Mouse (Mus musculus): ENCODE measurements around the gene Prss29. TPM values are rescaled to one million over a fixed set of nuclear protein-coding genes. Genes with fewer than 3 reads are reported as not detected.

Gene Prss29
- total RNA-seq, 4 experiments from 2014 or later = not detected

DNA sequence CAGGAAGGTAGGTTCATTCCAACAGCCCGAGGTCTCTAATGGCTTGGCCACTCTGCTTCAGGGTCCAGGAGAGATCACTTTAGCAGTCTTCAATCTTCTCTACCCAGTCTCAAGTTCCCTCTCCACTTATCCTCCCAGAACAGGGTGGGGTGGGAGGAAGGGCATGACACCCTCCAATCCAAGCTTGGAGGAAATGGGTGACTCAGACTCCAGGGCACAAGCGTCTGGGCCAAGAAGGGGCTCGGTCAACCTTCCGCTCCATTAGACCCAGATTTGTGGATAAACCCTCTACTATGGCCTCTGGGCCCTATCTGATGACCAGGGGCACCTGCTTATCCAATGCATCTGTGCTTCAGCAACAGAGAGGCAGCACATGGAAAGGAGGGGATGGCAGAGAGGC is 27.0 kb downstream of the Prss29 start, which contains the start of gene Tpsab1:
Gene Tpsab1 (minus strand): TSS at position 101 of the 400 bp plus-strand sequence.
- no peak for DNase-seq (ENCODE audit: low spot score)

DNA sequence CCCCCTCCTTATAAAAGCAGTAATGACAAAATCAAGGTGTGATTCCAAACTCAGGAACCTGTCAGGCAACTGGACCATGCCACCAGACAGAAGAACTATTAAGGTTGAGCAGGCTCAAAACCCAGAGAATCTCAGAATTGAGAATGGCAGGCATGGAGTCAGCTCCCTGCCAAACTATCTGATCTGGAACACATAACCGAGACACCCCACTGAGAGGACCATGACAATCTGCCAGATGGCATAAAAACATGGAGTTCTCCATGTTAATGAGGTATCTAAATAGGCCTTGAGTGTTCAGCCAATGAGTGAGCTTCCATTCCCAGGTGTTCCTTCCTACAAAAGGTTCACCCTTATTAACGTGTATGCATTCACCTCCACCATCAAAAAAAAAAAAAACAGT is 42.8 kb downstream of the Prss29 start:
- no peak for DNase-seq (ENCODE audit: low spot score)

DNA sequence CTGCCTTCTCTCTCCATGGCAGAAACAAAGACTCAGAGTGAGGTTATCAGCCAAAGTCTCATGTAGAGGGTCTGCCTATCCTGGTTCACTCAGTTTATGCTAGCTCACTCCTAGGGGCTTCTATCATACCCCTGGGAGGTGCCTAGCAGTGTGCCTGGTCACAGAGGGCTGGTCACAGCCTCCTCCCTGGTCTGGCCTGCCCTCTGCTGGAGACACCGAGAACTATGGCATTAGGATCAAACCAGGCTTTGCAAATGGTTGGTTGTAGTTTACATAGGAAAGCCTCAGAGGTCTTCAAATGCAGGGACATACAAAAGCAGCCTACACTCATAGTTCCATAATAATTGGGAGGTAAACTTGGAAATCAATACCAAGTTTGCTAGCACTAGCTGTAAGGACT is 45.3 kb downstream of the Prss29 start:
- no peak for DNase-seq (ENCODE audit: low spot score)

GRCm38 (mm10) chr17:25366005-25366404 is 47.6 kb downstream of the Prss29 start, which contains the start of gene Tpsb2:
Gene Tpsb2 (plus strand): TSS chr17:25366305.
- no peak for DNase-seq (ENCODE audit: low spot score)

DNA sequence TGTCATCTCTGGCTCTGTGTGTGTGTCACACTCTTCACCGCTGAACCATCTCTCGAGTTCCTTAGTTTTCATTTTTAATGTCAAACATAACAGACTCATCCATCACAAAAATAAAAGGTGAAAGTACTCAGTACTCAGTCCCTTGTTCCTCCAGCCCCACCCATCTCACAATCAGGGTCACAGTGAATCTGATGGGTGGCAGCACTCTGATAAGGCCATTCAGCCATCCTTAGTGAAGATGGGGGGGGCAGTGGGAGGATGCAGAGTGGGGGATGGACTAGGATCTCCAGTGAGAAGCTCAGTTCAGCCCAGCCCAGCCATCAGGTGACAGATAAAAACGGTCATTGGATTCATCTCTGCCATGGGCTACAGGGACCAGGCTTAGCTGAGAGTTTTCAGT is 50.5 kb downstream of the Prss29 start, which contains the start of gene Tpsg1:
Gene Tpsg1 (plus strand): TSS at position 301 of the 400 bp plus-strand sequence.
- no peak for DNase-seq (ENCODE audit: low spot score)

Other genes with a start within 250 kb of the Prss29 start
- gene Tmem204, start 235.1 kb upstream of the Prss29 start, total RNA-seq (2022) = 10 to 100 TPM; 29.7 to 45.6 (median 39.3) TPM
- 10 to 100 TPM; 10.8 to 15.7 (median 13.5) TPM for gene Telo2, start 202.7 kb upstream of the Prss29 start, total RNA-seq (2022)
- gene Ptx4, start 197.9 kb upstream of the Prss29 start, total RNA-seq (2022) = 1 to 10 TPM; 3.4 to 7.7 (median 4.5) TPM
- gene Clcn7, start 185.3 kb upstream of the Prss29 start, total RNA-seq (2022) = 10 to 100 TPM; 25.7 to 28.2 (median 27.1) TPM
- not detected for gene Ccdc154, start 156.2 kb upstream of the Prss29 start, total RNA-seq (2022)
- gene Gm38655, start 143.2 kb upstream of the Prss29 start, total RNA-seq (2022) = not detected
- gene BC003965, start 134.1 kb upstream of the Prss29 start, total RNA-seq (2022) = 10 to 100 TPM; 21.6 to 25.9 (median 22.5) TPM
- gene Unkl, start 130.3 kb upstream of the Prss29 start, total RNA-seq (2022) = 10 to 100 TPM in 1 of 4 experiments, 1 to 10 TPM in 3; 7.0 to 11.2 (median 7.9) TPM
- 10 to 100 TPM; 11.6 to 17.1 (median 14.5) TPM for gene Gnptg, start 78.5 kb upstream of the Prss29 start, total RNA-seq (2022)
- 10 to 100 TPM in 1 of 4 experiments, 1 to 10 TPM in 3; 6.2 to 10.5 (median 8.2) TPM for gene Tsr3, start 78.5 kb upstream of the Prss29 start, total RNA-seq (2022)
- 1 to 10 TPM in 1 of 4 experiments, under 1 TPM in 3; 0.52 to 1.5 (median 0.73) TPM for gene Baiap3, start 62.3 kb upstream of the Prss29 start, total RNA-seq (2022)
- gene Ube2i, start 44.0 kb upstream of the Prss29 start, total RNA-seq (2022) = 10 to 100 TPM; 86.5 to 98.1 (median 89.4) TPM
- gene Prss34, start 20.3 kb upstream of the Prss29 start, total RNA-seq (2022) = under 1 TPM in 1 of 4 experiments, not detected in 3; 0.23 TPM
- not detected for gene Prss28, start 10.0 kb upstream of the Prss29 start, total RNA-seq (2022)
- gene Tpsab1, start 26.9 kb downstream of the Prss29 start, total RNA-seq (2022) = under 1 TPM; 0.22 to 0.55 (median 0.39) TPM
- gene Tpsb2, start 47.7 kb downstream of the Prss29 start, total RNA-seq (2022) = 1 to 10 TPM in 1 of 4 experiments, under 1 TPM in 3; 0.24 to 1.4 (median 0.72) TPM
- gene Tpsg1, start 50.6 kb downstream of the Prss29 start, total RNA-seq (2022) = not detected
- gene Cacna1h, start 115.1 kb downstream of the Prss29 start, total RNA-seq (2022) = 1 to 10 TPM; 3.9 to 9.7 (median 7.7) TPM
- under 1 TPM in 3 of 4 experiments, not detected in 1; 0.28 to 0.46 (median 0.33) TPM for gene Tekt4, start 136.0 kb downstream of the Prss29 start, total RNA-seq (2022)
- not detected for gene Sstr5, start 178.6 kb downstream of the Prss29 start, total RNA-seq (2022)